Mouse (Mus musculus): ENCODE results near the gene Apoa4.

The Apoa4 gene

GRCm38 (mm10) chr9:46227064-46227614, 13.4 kb upstream of the Apoa4 start:
- no peak for DNase-seq (ENCODE audit: low spot score)

GRCm38 (mm10) chr9:46228491-46228890, 12.0 kb upstream of the Apoa4 start, which contains the start of gene Apoa1:
TSS of gene Apoa1 (plus strand) at chr9:46228580.
- no peak for DNase-seq (ENCODE audit: low spot score)

GRCm38 (mm10) chr9:46229573-46230449, 10.7 kb upstream of the Apoa4 start:
- peak; percentile 84 for DNase-seq (ENCODE audit: low spot score)

- DNase-seq (ENCODE audit: low spot score) = no peak
These were observed 10.0 kb upstream of the Apoa4 start for GRCm38 (mm10) chr9:46230450-46230975.

GRCm38 (mm10) chr9:46235196-46235595, 5.3 kb upstream of the Apoa4 start:
- no peak for DNase-seq (ENCODE audit: low spot score)

GRCm38 (mm10) chr9:46235596-46235648, 5.1 kb upstream of the Apoa4 start, which contains the start of gene Apoc3:
TSS of gene Apoc3 (minus strand) at chr9:46235636.
- DNase-seq (ENCODE audit: low spot score) = no peak

GRCm38 (mm10) chr9:46235649-46236048, 4.8 kb upstream of the Apoa4 start:
- DNase-seq (ENCODE audit: low spot score) = no peak

GRCm38 (mm10) chr9:46238850-46239249, 1.6 kb upstream of the Apoa4 start:
- no peak for DNase-seq (ENCODE audit: low spot score)

- no peak for DNase-seq (ENCODE audit: low spot score)
These were observed 1.3 kb downstream of the Apoa4 start for GRCm38 (mm10) chr9:46241818-46242217.

- no peak for DNase-seq (ENCODE audit: low spot score)
These were observed 2.6 kb downstream of the Apoa4 start for GRCm38 (mm10) chr9:46243122-46243521.

- DNase-seq (ENCODE audit: low spot score) = no peak
These were observed 3.1 kb downstream of the Apoa4 start for GRCm38 (mm10) chr9:46243584-46243983.

GRCm38 (mm10) chr9:46246752-46247324, 6.3 kb downstream of the Apoa4 start:
- DNase-seq (ENCODE audit: low spot score) = peak; percentile 65

GRCm38 (mm10) chr9:46256177-46256576, 15.7 kb downstream of the Apoa4 start:
- no peak for DNase-seq (ENCODE audit: low spot score)

GRCm38 (mm10) chr9:46256658-46257385, 16.3 kb downstream of the Apoa4 start:
- no peak for DNase-seq (ENCODE audit: low spot score)

- DNase-seq (ENCODE audit: low spot score) = no peak
These were observed 17.1 kb downstream of the Apoa4 start for GRCm38 (mm10) chr9:46257546-46257945.

GRCm38 (mm10) chr9:46259111-46259510, 18.6 kb downstream of the Apoa4 start:
- DNase-seq (ENCODE audit: low spot score) = no peak

GRCm38 (mm10) chr9:46261131-46261530, 20.6 kb downstream of the Apoa4 start:
- no peak for DNase-seq (ENCODE audit: low spot score)

GRCm38 (mm10) chr9:46268343-46268873, 27.9 kb downstream of the Apoa4 start, which contains the start of gene Apoa5:
TSS of gene Apoa5 (plus strand) at chr9:46268633.
- no peak for DNase-seq (ENCODE audit: low spot score)

GRCm38 (mm10) chr9:46269125-46269524, 28.6 kb downstream of the Apoa4 start:
- no peak for DNase-seq (ENCODE audit: low spot score)

GRCm38 (mm10) chr9:46270782-46271181, 30.3 kb downstream of the Apoa4 start:
- DNase-seq (ENCODE audit: low spot score) = no peak

- DNase-seq (ENCODE audit: low spot score) = no peak
These were observed 31.6 kb downstream of the Apoa4 start for GRCm38 (mm10) chr9:46272070-46272469.

- DNase-seq (ENCODE audit: low spot score) = peak; percentile 88
These were observed 32.4 kb downstream of the Apoa4 start, which contains the start of gene Zpr1 for GRCm38 (mm10) chr9:46272677-46273454. TSS of gene Zpr1 (plus strand) at chr9:46273064.
